Mouse (Mus musculus): ENCODE data around the gene Layn.

- TF ChIP-seq CTCF (IDR thresholded peaks at IDR 0.05; ENCODE audit: extremely low read depth, insufficient read length, insufficient replicate concordance, low read depth, low read length): no peak
- no peak for TF ChIP-seq POLR2A (IDR thresholded peaks at IDR 0.05; ENCODE audit: low read depth, low read length)
Observed at GRCm38 (mm10) chr9:51019670-51020069, 57.2 kb downstream of the Layn start.

All from small intestine, adult 2 months (tissue).